Mouse (Mus musculus) cerebellum, adult 8-10 months (tissue): ENCODE measurements around the gene Itgb3.

Source experiments
- DNase-seq: peaks from one replicate; pipeline ENCODE4 v3.0.0; 2022

Gene Itgb3

DNA sequence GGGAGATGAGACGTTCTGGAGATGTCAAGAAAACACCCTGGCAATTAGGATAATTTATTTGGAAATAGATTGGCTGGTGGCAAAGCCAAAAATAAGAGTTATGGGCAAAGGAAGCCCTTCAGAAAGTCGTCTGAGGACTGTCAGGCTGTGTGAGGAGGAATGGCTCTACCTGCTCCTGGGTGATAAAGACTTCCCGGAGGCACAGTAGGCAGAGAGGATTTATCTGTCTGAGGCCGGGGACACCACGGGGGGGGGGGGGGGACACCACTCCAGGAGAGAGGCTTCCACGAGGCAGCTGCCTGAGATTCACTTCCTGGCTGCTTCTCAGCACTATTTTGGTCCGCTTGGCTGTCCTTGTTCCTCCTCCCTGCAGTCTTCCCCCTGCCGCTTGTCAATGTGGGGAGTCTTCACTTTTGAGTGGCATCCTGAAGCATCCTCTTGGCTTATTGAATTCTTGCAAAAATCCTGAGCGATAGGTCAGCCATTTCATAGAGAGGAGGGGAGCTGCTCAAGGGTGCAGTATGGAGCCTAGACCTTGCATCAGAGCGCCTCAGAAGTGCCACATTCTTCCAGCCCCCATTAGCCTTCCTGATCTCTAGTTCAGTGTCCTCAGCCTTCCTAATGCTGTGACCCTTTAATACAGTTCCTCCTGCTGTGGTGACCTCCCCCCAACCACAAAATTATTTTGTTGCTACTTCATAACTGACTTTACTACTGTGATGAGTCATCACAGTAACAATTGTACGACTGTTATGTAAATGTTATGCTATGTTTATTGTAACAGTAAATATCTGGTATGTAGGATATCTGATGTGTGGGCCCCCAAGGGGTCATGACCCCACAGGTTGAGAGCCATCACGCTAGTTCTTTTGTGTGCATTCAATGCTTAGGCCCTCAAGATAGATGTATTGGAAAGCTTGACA lies 14.5 kb downstream of the Itgb3 start:
- no peak for DNase-seq

DNA sequence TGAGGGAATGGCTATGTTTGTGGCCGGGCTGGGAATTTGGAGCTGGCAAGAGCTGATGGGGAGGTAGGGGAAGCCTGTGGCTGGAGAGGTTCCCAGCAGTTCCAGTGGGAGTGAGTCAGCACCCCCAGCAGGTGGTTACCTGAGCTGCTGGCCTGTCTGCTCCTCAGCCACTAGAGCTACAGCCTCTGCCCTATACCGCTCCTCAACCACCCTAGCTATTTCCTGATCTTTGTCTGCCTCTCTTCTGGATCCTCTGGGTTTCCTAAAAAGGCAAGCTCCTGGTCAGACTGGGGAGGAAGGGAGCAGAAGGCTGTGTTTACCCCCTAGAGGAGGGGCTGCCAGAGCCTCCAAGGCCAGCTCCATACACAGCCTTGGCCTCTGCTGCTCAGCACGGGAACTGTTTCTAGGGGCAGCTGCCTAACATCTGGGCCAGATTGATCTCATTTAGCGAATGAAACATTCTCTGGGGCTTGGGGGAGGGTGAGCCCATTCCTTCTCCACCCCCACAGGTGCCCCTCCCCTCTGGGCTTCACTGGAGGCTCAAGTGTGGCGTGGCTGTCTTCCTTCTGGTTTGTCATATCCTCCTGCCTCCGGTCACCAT lies 17.1 kb downstream of the Itgb3 start:
- DNase-seq: peak; percentile 65

DNA sequence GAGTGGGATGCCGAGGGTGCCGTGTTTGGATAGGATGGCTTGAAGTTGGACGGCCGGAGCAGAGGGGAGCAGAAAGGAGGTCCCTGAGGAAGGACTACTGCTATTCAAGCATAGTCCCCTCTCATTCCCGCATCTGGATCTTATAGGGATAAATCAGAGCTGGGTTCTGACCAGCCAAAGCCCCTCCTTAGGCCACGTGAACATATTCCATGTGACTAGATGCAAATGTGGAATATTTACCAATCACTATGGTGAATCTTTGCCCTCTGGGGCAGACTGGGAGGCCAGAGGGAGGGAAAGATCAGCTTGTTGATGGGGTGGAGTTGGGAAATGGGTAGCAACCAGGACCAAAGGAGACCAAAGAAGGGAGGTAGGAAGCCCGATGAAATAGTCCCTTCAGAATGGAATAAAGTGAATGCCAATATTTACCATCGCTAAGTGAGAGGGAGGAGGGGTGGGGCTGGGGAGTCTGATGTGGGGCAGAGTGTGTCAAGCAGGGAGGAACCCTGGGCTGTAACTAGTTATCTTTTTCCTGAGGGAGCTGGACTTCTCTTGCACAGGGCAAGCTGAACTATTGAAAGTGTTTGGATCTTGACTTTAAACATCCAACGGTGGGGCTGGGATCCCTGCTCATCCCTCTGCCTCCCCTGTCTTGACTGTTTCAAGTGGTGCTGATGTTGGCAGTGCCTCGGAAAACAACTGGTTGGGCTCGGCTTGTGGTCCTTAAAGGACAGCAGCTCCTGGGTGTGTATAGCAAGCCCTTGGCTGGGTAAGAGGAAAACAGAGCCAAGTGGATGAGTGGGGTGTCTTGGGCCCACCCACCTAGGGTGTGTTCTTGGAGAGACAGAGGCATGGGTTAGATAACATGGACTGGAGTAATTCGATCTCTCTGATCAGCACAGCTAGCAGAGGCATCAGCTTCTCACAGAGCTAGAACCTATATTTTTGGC lies 17.9 kb downstream of the Itgb3 start:
- no peak for DNase-seq

DNA sequence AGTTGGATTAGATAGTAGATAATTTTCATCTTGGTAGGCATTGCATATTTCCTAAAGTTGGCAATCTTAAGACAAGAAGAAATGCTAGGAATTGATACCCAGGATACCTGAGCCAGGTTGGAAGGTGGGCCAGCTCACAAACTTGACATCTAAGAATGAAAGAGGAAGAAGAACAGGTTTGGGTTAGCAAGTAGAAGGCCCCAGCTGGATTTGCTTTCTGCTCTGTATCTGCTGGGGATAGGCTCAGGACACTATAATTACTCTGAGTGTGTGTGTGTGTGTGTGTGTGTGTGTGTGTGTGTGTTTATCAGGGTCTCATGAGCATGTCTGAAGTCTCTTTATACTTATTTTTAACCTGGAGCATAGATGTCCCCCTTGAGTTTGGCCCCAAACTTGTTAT lies 18.8 kb downstream of the Itgb3 start:
- no peak for DNase-seq

DNA sequence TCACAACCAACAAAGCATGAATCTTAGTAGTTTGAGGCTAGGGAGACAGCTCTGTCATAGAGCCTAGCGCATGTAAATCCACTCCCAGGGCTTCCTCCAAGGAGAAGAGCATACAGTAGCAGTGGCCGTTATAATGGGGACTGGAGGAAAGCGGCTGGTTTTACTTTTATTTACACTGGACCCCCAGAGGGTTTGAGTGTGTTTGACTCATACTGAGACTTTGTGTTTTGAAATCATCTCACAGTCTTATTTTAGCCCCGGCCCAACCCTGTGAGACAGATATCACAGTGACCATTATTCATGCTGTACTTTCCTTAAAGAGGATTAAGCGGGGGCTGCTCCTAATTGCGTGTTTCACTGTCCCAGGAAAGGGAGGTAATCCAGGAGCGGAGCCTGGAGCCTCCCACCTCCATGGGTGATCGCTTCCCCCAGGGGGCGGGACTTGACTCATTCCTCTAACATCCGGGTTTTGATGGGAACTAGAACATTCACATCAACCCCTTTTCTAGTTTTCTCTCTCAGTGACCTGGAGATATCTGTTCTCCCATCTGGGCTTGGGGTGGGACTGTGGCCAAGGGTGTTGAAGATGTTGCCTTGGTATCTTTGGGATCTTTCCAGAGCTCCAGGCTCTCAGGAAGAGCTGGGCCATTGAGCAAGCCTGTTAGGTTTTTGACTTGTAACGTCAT lies 20.0 kb downstream of the Itgb3 start:
- no peak for DNase-seq

DNA sequence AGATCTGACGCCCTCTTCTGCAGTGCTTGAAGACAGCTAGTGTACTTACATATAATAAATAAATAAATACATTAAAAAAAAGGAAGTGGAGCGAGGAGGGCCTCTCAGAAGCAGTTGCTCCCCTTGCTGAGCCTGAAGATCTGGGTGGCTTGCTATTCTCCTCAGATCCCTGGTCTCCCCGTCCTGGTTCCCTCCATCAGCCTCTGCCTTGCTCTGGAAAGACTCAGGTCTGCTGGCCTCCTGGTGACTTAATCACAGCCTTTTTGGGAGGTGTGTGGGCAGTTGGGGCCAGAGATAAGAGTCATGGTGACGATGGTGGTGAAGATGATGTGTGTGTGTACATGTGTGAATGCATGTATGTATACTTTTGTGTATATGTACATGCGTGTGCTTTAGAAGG lies 20.8 kb downstream of the Itgb3 start:
- no peak for DNase-seq

DNA sequence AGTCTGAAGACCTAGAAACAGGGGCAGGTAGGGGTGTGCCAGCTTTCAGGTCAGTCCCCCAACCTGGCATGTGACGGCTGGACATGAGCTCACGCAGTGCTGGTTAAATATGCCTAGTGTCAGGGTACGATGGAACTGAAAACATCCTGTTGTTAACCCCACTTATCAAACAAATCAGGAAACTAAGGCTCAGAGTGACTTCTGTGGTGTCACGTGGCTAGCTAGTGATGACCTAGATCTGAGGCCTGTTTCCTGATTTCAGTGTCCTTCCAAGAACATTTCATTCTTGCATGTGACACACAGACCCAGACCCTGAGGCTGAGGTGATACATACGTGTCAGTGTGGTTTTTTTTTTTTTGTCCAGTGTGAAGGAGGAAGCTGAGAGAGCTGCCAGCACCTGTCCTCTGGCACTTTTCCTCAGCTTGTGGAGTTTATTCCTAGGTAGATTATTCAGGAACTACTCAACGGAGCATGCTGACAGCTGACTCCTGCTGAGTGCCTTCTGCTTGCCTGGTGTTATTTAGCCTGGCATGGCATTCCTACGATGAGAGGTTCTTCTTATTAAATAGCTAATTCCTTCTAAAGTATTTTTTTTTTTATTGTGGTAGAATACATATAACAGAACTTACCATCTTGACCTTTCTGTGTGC lies 22.5 kb downstream of the Itgb3 start:
- DNase-seq: peak; percentile 77

DNA sequence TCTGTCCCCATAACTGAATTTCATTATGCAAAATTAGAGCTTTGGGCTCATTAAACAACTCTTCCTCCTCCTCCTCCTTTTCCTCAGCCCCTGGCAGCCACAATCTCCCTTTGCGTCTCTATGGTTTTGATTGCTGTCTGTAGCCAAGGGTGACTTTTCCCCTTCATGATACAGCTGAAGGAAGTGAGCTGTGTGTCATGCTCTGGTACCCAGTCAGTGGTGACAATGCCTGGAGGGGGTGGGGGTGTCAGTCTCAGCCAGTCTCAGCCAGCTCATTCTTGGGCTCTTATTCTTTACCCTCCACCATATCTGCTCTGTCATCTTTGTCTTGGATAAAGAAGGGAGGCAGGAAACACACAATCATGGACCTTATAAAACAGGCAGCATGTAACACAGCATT lies 23.5 kb downstream of the Itgb3 start:
- DNase-seq: no peak

DNA sequence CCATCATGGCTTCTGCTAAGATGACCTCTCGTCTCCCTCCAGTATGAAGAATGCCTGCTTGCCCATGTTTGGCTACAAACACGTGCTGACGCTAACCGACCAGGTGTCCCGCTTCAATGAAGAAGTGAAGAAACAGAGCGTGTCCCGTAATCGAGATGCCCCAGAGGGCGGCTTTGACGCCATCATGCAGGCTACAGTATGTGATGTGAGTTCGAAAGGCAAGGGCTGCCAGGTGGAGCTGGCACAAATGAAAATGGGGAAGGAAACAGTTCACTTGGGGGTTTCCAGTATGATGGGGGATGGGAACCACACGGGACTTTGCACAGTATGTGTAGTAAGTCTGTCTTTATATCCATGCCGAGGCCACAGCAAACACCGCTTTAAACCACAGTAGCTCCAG lies 29.2 kb downstream of the Itgb3 start:
- DNase-seq: no peak

DNA sequence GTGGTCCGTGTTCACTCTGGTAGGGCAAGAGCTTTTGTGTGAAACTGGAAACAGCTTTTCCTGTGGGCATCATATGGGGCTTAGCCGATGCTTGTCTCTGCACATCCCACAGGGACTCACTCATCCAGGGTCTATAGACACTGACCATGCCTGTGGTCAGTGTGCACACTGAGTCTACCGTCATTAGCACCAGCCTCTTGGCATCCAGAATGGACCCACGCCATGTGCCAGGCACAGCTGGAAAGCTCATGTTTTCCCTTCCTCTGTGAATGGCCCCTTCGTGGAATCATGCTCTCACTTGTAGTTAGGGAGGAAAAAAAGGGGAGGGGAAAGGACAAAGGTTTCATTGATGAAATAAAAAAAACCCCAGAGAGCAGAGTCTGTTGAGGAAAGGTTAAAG lies 30.2 kb downstream of the Itgb3 start:
- no peak for DNase-seq

DNA sequence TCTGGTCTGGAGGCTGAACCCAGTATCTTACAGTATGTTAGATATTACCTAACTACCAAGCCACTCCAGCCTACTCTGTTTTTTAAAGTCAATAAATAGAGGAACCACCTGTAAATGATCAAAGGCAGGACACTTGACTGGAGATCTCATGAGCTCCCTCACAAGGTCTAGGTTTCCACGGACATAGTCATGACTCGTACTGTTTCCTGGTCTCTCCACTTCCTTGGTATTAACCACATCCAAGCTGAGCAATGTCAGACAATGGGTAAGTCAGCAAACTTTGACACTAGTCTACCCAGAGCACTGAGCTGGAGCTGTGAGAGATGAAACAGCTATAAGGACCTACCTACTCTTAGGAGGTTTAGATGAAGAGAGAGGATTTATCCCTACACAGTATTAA lies 31.1 kb downstream of the Itgb3 start:
- no peak for DNase-seq

DNA sequence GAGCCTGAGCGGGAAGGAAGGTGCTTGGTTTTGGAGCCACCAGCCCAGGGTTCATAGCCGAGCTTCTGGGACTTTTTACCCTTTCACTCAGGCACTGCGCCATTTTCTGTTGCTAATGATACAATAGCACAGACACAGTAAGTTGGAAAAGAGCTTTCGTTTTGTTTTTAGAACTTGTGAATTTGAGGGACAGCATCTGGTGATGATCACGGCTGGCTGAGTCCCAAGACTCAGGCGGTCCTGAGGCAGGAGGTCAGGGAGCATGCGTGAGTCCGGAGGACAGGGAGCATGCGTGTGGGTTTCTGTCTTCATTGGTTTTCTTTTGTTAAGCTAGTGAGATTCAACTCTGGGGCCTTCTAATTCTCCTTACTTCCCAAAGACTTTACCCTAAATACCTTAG lies 31.8 kb downstream of the Itgb3 start:
- DNase-seq: no peak

DNA sequence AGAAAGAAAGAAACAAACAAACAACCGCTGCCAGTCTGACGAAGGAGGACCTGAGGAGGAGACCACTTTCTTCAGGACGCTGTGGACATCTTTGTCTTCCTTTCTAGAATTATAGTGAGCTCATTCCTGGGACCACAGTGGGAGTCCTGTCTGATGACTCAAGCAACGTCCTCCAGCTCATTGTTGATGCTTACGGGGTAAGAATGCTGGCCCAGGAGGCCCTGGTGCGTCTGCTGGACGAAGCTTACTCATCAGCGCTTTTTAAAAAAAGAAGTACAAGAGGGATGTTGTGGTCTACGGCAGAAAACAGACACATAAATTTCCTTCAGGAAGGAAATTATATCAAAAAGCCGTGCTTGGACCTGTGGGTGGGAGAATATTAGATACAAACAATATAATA lies 33.1 kb downstream of the Itgb3 start:
- no peak for DNase-seq

DNA sequence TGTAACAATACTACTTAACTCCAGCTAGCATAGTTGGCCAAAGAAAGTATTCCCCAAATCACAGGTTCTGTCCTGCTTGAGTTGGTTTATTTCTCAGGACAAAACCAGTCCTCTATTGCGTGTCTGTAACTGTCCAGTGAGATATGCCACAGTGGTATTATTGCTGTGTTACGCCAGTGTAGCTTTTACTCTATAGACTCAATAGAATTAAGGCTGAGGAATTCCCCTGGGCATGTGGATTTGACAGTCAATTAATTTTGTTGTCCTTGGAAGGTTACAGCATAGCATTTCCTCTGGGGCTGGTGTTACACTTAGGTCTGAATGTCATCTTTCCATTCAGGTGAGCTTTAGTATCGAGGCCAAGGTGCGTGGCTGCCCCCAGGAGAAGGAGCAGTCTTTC lies 35.4 kb downstream of the Itgb3 start:
- DNase-seq: no peak

DNA sequence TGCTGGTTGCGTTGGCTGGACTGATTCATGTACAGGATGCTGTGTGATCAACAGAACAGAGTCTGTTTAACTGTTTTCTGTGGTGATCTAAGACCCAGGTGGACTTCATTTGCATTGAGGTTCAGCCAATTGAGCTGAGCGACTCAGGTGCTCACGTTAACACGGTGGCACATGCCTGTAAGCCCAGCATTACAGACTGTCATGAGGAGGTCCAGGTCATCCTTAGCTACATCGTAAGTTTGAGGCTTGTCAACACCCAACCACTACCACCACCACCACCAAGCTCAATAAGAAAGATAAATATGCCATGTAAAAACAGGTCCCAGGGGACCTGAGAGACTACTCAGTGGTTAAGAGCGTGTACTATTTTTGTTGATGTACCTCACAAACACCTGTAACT lies 37.6 kb downstream of the Itgb3 start:
- DNase-seq: no peak

DNA sequence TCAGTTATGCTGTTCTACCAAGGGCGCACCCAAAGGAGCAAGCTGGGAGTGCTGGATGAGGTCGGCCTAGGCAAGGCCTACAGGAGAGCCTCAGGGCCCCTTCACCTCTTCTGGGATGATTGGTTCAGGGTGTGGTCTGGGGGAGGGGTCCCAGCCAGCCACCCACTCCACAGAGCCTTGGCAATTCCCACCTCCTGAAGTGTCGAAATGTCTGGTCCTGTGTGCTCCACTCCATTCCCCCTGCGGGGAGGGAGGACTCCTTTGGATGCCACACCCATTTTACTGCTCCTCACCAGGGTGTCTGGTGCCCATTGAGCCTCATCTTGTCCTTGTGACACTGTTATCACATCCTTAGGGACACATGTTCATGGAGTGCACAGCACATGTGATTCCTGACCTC lies 38.4 kb downstream of the Itgb3 start:
- DNase-seq: no peak

DNA sequence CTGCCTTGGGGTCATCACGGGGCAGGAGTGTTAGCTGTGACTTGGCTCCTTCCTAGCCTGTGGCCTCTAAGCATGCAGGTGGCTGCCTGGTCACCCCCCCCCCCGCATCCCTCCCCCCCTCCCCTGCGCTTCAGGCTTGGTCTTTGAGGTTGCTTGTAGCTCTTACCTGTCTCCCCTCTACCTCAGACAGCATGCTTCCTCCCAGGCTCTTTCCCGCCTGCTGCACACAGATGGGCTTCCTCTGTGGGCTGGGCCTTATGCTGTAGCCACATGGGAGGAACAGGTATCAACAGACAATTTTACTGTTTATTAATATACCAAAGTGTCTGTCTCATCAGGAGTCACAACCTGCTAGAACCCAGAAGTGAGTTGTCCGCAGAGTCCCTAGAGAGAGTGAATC lies 38.8 kb downstream of the Itgb3 start:
- no peak for DNase-seq

DNA sequence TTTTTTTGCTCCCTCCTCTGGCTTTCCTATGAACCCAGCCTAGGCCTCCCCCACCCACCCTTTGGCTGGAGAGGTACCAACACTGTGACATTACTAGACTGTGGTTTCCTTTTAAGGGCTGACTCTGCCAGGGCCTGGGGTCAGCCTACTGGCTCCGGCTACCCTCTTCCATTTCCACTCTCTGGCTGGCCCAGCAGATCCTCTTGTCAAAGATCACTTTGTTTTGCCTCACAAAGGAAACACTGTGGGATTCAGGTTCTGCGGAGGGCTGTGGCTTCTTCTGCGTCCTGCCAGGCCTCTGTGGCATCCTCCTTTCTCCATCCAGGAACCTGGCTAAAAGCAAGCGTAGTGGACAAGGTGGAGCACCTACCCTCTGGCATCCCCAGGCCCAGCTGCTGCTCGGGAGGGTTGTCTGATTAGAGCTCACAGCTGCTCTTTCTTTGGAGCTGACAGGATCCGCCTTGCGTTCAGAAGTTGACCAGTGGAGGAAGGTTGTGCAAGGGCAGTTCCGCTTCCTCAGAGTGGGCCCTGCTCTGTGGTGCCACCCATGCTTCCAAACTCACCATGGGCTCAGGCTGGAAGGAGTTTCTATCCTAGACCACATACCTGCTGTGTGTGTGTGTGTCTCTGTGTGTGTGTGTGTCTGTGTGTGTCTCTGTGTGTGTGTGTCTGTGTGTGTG lies 39.5 kb downstream of the Itgb3 start:
- DNase-seq: no peak

DNA sequence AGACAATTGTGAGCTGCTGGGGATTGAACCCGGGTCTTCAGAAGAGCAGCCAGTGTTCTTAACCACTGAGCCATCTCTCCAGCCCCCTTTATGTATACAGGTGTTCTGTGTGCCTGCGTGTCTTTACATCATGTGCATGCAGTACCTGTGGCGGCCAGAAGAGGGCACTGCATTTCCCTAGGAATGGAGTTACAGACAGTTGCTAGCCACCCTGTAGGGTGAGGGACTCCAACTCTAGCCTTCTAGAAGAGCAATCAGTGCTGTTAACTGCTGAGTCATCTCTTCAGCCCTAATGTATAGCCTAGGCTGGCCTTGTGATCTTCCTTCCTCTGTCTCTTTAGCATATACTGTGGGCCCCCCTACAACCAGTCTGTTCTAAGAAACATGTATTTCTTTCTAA lies 40.8 kb downstream of the Itgb3 start:
- no peak for DNase-seq

DNA sequence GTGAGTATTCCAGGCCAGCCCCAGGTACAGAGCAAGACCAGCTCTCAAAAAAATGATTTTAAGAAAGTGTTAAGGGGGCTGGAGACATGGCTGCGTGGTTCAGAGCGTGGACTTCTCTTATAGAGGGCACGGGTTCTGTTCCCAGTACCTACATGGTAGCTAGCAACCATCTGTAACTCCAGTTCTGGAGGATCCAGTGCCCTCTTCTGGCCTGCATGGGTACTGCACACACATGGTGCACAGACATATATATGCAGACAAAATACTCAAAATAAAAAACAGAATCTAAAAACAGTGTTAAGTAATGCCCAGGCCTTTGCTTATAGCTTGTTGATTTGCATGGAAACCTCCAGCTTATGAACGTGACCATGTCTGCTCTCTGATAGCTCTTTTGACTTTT lies 52.8 kb downstream of the Itgb3 start:
- no peak for DNase-seq

DNA sequence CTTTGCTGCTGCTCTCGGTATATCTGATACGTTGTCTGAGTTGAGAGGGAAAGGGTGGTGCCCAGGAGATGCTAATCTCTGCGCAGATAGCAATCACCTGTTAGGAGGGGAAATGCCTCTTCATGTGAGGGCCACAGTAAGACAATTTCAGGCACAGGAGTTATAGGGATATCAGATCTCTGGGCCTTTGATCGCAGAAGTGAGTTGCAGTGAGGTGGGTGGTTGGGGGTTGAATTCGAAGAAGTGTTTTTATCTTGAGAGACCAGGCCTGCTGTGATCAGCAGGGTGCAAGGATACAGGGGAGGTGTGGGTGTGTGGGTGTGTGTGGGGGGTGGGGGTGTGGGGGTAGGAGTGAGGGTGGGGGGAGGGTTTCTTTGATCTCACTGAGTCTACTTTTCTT lies 53.3 kb downstream of the Itgb3 start:
- DNase-seq: no peak
